Mouse (Mus musculus): ENCODE data around the gene Col10a1.

GRCm38 (mm10) chr10:34399267-34399666 is 9.5 kb downstream of the Col10a1 start:
- TF ChIP-seq POLR2A (IDR thresholded peaks at IDR 0.05; ENCODE audit: insufficient read depth, low read length) (no peak), EP300 (IDR thresholded peaks at IDR 0.05; ENCODE audit: insufficient read depth, low read depth, low read length) (no peak), CTCF (IDR thresholded peaks at IDR 0.05; ENCODE audit: low read depth, low read length) (no peak)

Measured in ES-Bruce4 (cell line).